Mouse (Mus musculus) forebrain, embryonic 13.5 days (tissue): ENCODE data around the gene Uggt1. TPM values are rescaled to one million over a fixed set of nuclear protein-coding genes. Genes with fewer than 3 reads are reported as not detected.

Experiments
- ATAC-seq: fragments of 200-750 bp; cut with Nextera tagmentation; 2 replicates; pipeline ENCODE4 v1.8.0; 2017
- H3K27ac ChIP-seq: fragments of 300-500 bp; sonication (generic); 2 replicates; pipeline ENCODE4 v1.5.1; 2015; ENCODE audit warnings: inconsistent platforms, mild to moderate bottlenecking, moderate library complexity
- H3K27me3 ChIP-seq: fragments of 300-500 bp; sonication (generic); 2 replicates; pipeline ENCODE4 v1.6.1; 2015; ENCODE audit warnings: mild to moderate bottlenecking, inconsistent platforms
- H3K36me3 ChIP-seq: fragments of 300-500 bp; sonication (generic); 2 replicates; pipeline ENCODE4 v1.6.1; 2015; ENCODE audit warnings: mild to moderate bottlenecking, inconsistent platforms; ENCODE audit not compliant: poor library complexity, severe bottlenecking
- H3K4me1 ChIP-seq: fragments of 300-500 bp; sonication (generic); 2 replicates; pipeline ENCODE4 v1.6.1; 2015; ENCODE audit warnings: inconsistent platforms
- H3K4me2 ChIP-seq: fragments of 300-500 bp; sonication (generic); 2 replicates; pipeline ENCODE4 v1.6.1; 2015; ENCODE audit warnings: inconsistent platforms, mild to moderate bottlenecking, moderate library complexity
- H3K4me3 ChIP-seq: fragments of 300-500 bp; sonication (generic); 2 replicates; pipeline ENCODE4 v1.5.1; 2015; ENCODE audit warnings: mild to moderate bottlenecking, inconsistent platforms
- H3K9ac ChIP-seq: fragments of 300-500 bp; sonication (generic); 2 replicates; pipeline ENCODE4 v1.6.1; 2015; ENCODE audit warnings: mild to moderate bottlenecking, inconsistent platforms
- H3K9me3 ChIP-seq: fragments of 300-500 bp; sonication (generic); replicated peaks from 2 replicates; pipeline ENCODE4 v1.6.1; 2016; ENCODE audit warnings: inconsistent platforms
- WGBS: fragments of 180-500 bp; shearing (Covaris S2); methylation state at CpG from one replicate; pipeline ENCODE4 v1.1.7; 2015; 5-methylcytosine and 5-hydroxymethylcytosine counted together
- polyA plus RNA-seq: library from polyadenylated mRNA; unstranded; fragments of >200 nt; fragmentation: Nextera tagmentation; extraction: Ambion mirVana; gene quantifications from 2 replicates; pipeline ENCODE4 v1.2.1, GENCODE M21; 2015

Uggt1 gene
- polyA plus RNA-seq: 47.4 and 50.3 TPM in 2 replicates

DNA sequence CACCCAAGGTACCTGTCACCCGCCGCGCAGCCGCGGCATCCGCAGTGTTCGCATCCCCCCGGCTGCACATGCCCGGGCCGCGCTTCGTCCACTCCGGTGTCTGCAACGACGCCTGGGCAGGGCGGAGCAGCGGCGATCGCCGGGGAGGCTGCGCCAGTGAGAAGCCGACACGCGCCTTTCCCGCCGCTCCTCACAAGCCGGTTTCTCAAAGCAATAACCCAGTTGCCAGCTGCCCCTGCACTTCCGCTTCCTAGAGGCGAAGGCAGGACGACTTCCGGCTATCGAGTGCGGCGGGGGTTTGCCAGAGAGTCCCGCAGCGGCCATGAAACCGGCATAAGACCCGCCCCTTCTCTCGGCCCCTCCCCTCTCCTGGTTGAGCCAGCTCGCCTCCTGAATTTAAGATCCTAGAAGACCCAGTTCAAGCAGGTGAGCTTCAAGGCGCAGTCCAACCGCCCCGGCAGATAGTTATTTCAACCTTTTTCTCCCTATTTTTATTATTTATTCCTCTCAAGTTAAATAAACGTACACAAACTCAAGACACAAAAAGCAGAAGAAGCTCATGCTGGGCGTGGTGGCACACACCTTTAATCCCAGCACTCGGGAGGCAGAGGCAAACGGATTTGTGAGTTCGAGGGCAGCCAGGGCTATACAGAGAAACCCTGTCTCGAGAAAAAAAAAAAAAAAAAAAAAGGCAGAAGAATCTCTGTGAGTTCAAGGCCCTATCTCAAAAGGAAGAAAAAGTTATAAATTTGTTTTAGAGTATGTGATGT lies at the start of gene Uggt1:
Gene Uggt1 (minus strand): TSS at position 663 of the 770 bp plus-strand sequence.
- H3K9ac ChIP-seq: peak within 1 kb of the TSS; percentile 89
- peaks cover 36% of the 10 kb centered on the region for H3K4me1 ChIP-seq
- H3K36me3 ChIP-seq: no peaks in the 10 kb centered on the region
- H3K27ac ChIP-seq: peak within 1 kb of the TSS; percentile 91
- ATAC-seq: peak; percentile 99
- H3K4me2 ChIP-seq: peak within 1 kb of the TSS; percentile 88
- no peaks in the 10 kb centered on the region for H3K27me3 ChIP-seq
- no peaks in the 10 kb centered on the region for H3K9me3 ChIP-seq
- peak within 1 kb of the TSS; percentile 94 for H3K4me3 ChIP-seq
- 2% methylated on average over 49 of the region's 49 CpGs for WGBS

GRCm38 (mm10) chr1:36293470-36293869 lies 49.0 kb upstream of the Uggt1 start:
- 90% methylated on average over 8 of the region's 8 CpGs for WGBS
- no peak for ATAC-seq
- Histone ChIP-seq H3K4me1 (no peaks in the 10 kb centered on the region), H3K9me3 (no peaks in the 10 kb centered on the region), H3K4me3 (no peak overlapping the region), H3K36me3 (no peaks in the 10 kb centered on the region), H3K27me3 (peaks cover 6% of the 10 kb centered on the region; the same call in 1 of the 2 replicates), H3K27ac (no peak overlapping the region), H3K9ac (no peak overlapping the region), H3K4me2 (no peak overlapping the region)

DNA sequence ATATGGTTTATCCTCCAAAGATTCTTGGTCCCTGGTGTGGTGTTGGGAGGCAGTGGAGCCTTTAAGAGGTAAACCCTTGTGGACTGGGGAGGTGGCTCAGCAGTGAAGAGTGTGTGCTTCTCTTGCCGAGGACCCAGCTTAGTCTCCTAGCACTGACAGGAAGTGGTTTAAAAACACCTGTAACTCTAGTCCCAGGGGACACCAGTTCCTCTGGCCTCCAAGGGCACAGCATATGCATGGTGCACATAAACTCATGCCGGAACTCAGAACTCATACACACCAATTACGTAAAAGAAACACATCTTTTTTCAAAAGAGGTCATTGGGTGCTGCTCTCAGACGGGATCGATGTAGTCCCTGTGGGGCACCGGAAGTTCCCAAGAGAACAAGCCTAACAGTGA lies 37.3 kb upstream of the Uggt1 start:
- 88% methylated on average over 6 of the region's 6 CpGs for WGBS
- Histone ChIP-seq H3K27me3 (no peaks in the 10 kb centered on the region), H3K4me2 (no peak overlapping the region), H3K4me1 (no peaks in the 10 kb centered on the region), H3K36me3 (no peaks in the 10 kb centered on the region), H3K27ac (no peak overlapping the region), H3K9ac (no peak overlapping the region), H3K9me3 (no peaks in the 10 kb centered on the region), H3K4me3 (no peak overlapping the region)
- ATAC-seq: no peak

DNA sequence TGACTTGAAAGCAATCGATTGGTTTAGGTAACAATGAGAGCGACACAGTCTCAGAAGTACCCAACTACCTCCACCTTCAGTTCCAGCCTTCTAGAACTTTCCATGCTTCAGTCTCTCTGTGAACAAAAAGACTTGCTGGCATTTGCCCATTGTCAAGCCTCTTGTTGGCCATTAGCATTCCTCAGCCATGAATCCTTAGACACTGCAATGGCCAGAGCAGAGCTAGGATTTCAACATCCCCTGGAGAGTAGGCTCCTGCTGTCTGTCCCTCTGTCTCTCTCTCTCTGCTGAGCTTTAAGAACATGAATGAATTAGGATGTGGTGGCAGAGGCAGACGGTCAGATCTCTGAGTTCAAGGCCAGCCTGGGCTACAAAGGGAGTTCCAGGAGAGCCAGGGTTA lies 36.4 kb upstream of the Uggt1 start:
- Histone ChIP-seq H3K27ac (no peak overlapping the region), H3K4me3 (no peak overlapping the region), H3K9me3 (no peaks in the 10 kb centered on the region), H3K36me3 (no peaks in the 10 kb centered on the region), H3K4me1 (no peaks in the 10 kb centered on the region), H3K9ac (no peak overlapping the region), H3K27me3 (no peaks in the 10 kb centered on the region), H3K4me2 (no peak overlapping the region)
- WGBS: 85% methylated on average over 3 of the region's 3 CpGs
- ATAC-seq: no peak

DNA sequence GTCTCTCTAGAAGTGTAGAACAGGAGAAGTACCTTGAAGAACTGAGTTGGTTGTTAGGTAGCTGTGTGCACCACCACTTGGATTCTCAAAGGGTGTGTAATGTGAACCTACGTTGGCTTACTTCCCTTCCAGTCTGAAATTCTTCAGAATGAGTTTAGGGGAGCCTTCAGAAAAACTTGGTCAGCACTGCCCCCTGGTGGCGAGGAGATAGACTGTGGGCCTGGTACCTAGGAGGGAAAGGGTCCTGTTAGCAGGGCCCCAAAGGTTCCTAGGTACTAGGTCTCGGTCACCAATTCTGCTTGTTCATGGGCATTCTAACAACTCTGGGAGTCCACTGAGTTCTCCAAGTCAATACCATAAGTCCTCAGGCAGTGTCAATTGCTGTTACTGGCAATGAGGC lies 34.7 kb upstream of the Uggt1 start:
- no peak overlapping the region for H3K27ac ChIP-seq
- no peak overlapping the region for H3K4me3 ChIP-seq
- no peak overlapping the region for H3K9ac ChIP-seq
- H3K4me2 ChIP-seq: no peak overlapping the region
- no peak for ATAC-seq
- no peaks in the 10 kb centered on the region for H3K4me1 ChIP-seq
- no peaks in the 10 kb centered on the region for H3K9me3 ChIP-seq
- H3K27me3 ChIP-seq: no peaks in the 10 kb centered on the region
- WGBS: 22% methylated on average over 3 of the region's 3 CpGs
- no peaks in the 10 kb centered on the region for H3K36me3 ChIP-seq

DNA sequence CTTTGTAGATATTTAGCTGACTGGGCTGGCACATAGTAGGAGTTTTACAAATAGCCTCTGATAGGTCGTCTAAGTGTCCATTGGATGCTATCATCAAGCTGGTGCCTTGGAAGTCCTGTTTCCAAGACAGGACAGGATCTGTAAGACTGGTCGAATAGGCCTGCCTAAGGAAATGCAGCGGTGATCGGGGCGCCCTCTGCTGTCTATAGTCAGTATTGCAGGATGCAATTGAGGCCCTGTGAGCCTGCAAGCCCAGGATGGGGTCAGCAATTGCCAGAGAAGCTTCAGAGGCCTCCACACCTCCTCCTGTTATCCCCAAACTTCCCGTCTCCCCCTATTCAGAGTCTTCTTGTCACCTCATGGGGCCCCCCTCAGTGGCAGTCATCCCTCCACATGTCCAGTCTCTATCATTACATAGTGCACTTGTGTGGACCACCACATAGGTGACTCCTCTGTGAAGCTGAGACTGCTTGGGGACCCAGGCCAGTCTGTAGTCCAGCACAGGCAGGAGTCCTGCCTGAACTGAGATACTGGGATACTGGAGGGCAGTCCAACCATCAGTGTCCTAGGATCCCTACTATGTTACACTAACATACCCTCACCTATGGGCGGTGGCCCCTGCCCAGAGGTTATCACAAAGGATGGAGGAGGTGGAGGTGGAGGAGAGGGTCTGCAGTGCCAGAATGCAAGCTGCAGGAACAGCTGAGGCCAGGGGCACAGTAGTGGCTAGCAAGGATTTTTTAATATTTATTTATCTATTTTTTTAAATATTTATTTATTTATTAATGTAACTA lies 32.9 kb upstream of the Uggt1 start:
- H3K27me3 ChIP-seq: no peaks in the 10 kb centered on the region
- no peaks in the 10 kb centered on the region for H3K36me3 ChIP-seq
- no peaks in the 10 kb centered on the region for H3K4me1 ChIP-seq

GRCm38 (mm10) chr1:36275635-36276389 lies 31.3 kb upstream of the Uggt1 start:
- ATAC-seq: no peak
- Histone ChIP-seq H3K27ac (no peak overlapping the region), H3K36me3 (no peaks in the 10 kb centered on the region), H3K27me3 (no peaks in the 10 kb centered on the region), H3K9me3 (no peaks in the 10 kb centered on the region), H3K9ac (no peak overlapping the region), H3K4me1 (no peaks in the 10 kb centered on the region), H3K4me3 (no peak overlapping the region), H3K4me2 (no peak overlapping the region)
- 78% methylated on average over 13 of the region's 13 CpGs for WGBS

More for the DNA sequence above, 32.9 kb upstream of the Uggt1 start:
- no peak overlapping the region for H3K4me3 ChIP-seq
- no peak overlapping the region for H3K27ac ChIP-seq
- H3K9ac ChIP-seq: no peak overlapping the region
- H3K4me2 ChIP-seq: no peak overlapping the region
- H3K9me3 ChIP-seq: no peaks in the 10 kb centered on the region
- WGBS: 23% methylated on average over 7 of the region's 7 CpGs
- ATAC-seq: peak; percentile 33; the same call in 1 of the 2 replicates

GRCm38 (mm10) chr1:36274455-36274854 lies 29.9 kb upstream of the Uggt1 start, which contains the start of gene Neurl3:
Gene Neurl3 (minus strand): TSS chr1:36274679.
- H3K36me3 ChIP-seq: no peaks in the 10 kb centered on the region
- WGBS: 97% methylated on average over 5 of the region's 5 CpGs
- H3K27ac ChIP-seq: no peak within 1 kb of the TSS
- ATAC-seq: no peak
- H3K9ac ChIP-seq: no peak within 1 kb of the TSS
- no peaks in the 10 kb centered on the region for H3K4me1 ChIP-seq
- peaks cover 10% of the 10 kb centered on the region for H3K27me3 ChIP-seq
- H3K4me3 ChIP-seq: no peak within 1 kb of the TSS
- no peaks in the 10 kb centered on the region for H3K9me3 ChIP-seq
- no peak within 1 kb of the TSS for H3K4me2 ChIP-seq

DNA sequence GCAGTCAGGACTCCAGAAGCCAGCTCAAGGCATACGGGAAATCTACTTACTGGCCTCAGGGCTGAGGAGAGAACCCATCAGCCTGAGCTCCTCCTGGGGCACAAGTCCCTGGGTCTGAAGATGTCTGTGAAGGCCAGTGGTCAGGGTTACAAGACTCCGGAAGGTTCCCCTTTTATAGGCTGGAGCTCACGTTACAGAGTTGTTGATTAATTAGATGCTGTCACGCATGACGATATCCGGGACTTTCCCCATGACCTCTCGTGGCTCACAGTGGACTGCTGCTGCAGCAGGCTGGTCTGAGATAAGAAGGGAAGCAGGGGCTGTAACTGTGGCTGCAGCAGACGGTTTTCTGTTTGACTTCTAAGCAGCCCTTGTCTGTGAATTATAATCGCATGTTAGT lies 28.8 kb upstream of the Uggt1 start:
- ATAC-seq: no peak
- Histone ChIP-seq H3K27me3 (peaks cover 19% of the 10 kb centered on the region), H3K36me3 (no peaks in the 10 kb centered on the region), H3K4me3 (no peak overlapping the region), H3K9ac (no peak overlapping the region), H3K4me1 (no peaks in the 10 kb centered on the region), H3K9me3 (no peaks in the 10 kb centered on the region), H3K4me2 (no peak overlapping the region), H3K27ac (no peak overlapping the region)
- 63% methylated on average over 9 of the region's 9 CpGs for WGBS

- H3K9me3 ChIP-seq: no peaks in the 10 kb centered on the region
- no peak overlapping the region for H3K9ac ChIP-seq
- H3K4me1 ChIP-seq: no peaks in the 10 kb centered on the region
- no peak overlapping the region for H3K4me3 ChIP-seq
- H3K4me2 ChIP-seq: no peak overlapping the region
- H3K36me3 ChIP-seq: no peaks in the 10 kb centered on the region
- WGBS: 70% methylated on average over 5 of the region's 5 CpGs
- H3K27ac ChIP-seq: no peak overlapping the region
- peaks cover 19% of the 10 kb centered on the region for H3K27me3 ChIP-seq
- no peak for ATAC-seq
Observed at GRCm38 (mm10) chr1:36272546-36272945, 28.0 kb upstream of the Uggt1 start.

DNA sequence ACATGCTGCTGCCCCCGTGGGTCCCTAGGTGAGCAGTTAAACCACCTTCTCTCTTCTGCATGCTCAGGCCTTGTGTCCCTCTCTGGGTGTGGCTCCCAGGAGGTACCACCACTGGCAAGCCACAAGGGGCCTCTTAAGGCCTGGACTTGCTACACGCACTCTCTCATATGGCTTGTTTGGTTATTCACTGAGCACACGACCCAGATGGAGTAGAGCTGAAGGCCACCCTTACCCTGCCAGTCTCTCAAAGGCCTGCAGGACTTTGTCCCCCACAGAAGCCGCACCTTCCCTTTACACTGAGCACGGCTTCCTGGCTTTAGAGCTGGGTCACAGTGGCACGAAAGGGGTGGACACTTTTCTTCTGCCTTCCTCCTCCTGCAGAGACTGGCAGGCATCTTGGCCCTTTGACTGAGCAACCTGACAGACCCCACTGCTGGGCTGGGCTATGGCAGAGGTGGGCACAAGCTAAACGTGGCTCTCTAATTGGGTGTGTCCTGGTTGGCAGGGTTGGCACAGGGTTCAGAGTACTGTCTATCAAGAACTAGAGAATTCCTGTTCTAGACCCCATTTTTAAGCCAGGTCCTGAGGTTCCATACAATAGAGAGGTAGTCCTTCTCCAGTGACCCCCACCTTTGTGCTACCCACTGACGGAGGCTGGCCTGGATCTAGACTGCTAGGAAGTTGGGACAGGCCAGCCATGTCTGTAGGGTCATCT lies 27.2 kb upstream of the Uggt1 start:
- H3K27ac ChIP-seq: no peak overlapping the region
- no peaks in the 10 kb centered on the region for H3K4me1 ChIP-seq
- H3K27me3 ChIP-seq: peaks cover 19% of the 10 kb centered on the region
- no peaks in the 10 kb centered on the region for H3K36me3 ChIP-seq
- no peak for ATAC-seq
- no peak overlapping the region for H3K9ac ChIP-seq
- H3K9me3 ChIP-seq: no peaks in the 10 kb centered on the region
- 75% methylated on average over 8 of the region's 8 CpGs for WGBS
- no peak overlapping the region for H3K4me2 ChIP-seq
- H3K4me3 ChIP-seq: no peak overlapping the region
